Mouse (Mus musculus): ENCODE results near the gene Runx1.

Runx1 gene

GRCm38 (mm10) chr16:92826683-92827082, 734 bp upstream of the Runx1 start:
- in situ Hi-C loops (cut with MboI, MseI), result loop anchor here (10.0 kb wide), 1 partner anchor 468 kb away; no protein-coding TSS in a partner anchor

GRCm38 (mm10) chr16:92825204-92825843, 625 bp downstream of the Runx1 start:
- in situ Hi-C loops (cut with MboI, MseI), result loop anchor here (10.0 kb wide), 1 partner anchor 469 kb away; no protein-coding TSS in a partner anchor

- in situ Hi-C loops (cut with MboI, MseI), result loop anchor here (5.0 to 10.0 kb wide), 2 partner anchors 127 to 470 kb away; no protein-coding TSS in a partner anchor
These were observed 1.2 kb downstream of the Runx1 start for GRCm38 (mm10) chr16:92824723-92825203.

GRCm38 (mm10) chr16:92824003-92824722, 1.8 kb downstream of the Runx1 start:
- in situ Hi-C loops (cut with MboI, MseI), result loop anchor here (5.0 to 10.0 kb wide), 2 partner anchors 127 to 471 kb away; no protein-coding TSS in a partner anchor

GRCm38 (mm10) chr16:92823381-92823862, 2.5 kb downstream of the Runx1 start:
- in situ Hi-C loops (cut with MboI, MseI), result loop anchor here (5.0 to 10.0 kb wide), 2 partner anchors 126 to 471 kb away; no protein-coding TSS in a partner anchor

- in situ Hi-C loops (cut with MboI, MseI), result loop anchor here (5.0 to 10.0 kb wide), 2 partner anchors 125 to 472 kb away; no protein-coding TSS in a partner anchor
These were observed 3.3 kb downstream of the Runx1 start for GRCm38 (mm10) chr16:92822676-92823075.

- in situ Hi-C loops (cut with MboI, MseI), result loop anchor here (5.0 to 10.0 kb wide), 2 partner anchors 125 to 473 kb away; no protein-coding TSS in a partner anchor
These were observed 3.9 kb downstream of the Runx1 start for GRCm38 (mm10) chr16:92821938-92822629.

- in situ Hi-C loops (cut with MboI, MseI), result loop anchor here (5.0 to 10.0 kb wide), 2 partner anchors 124 to 473 kb away; no protein-coding TSS in a partner anchor
These were observed 4.4 kb downstream of the Runx1 start for GRCm38 (mm10) chr16:92821596-92821937.

- in situ Hi-C loops (cut with MboI, MseI), result loop anchor here (5.0 to 10.0 kb wide), 2 partner anchors 123 to 474 kb away; no protein-coding TSS in a partner anchor
These were observed 5.5 kb downstream of the Runx1 start for GRCm38 (mm10) chr16:92820451-92820850.

GRCm38 (mm10) chr16:92818480-92819269, 7.3 kb downstream of the Runx1 start:
- in situ Hi-C loops (cut with MboI, MseI), result loop anchor here (10.0 kb wide), 1 partner anchor 54 kb away; no protein-coding TSS in a partner anchor

- in situ Hi-C loops (cut with MboI, MseI), result loop anchor here (10.0 kb wide), 1 partner anchor 51 kb away; no protein-coding TSS in a partner anchor
These were observed 9.9 kb downstream of the Runx1 start for GRCm38 (mm10) chr16:92816092-92816491.

- in situ Hi-C loops (cut with MboI, MseI), result loop anchor here (10.0 kb wide), 1 partner anchor 50 kb away; no protein-coding TSS in a partner anchor
These were observed 10.8 kb downstream of the Runx1 start for GRCm38 (mm10) chr16:92815195-92815527.

GRCm38 (mm10) chr16:92814366-92815194, 11.4 kb downstream of the Runx1 start:
- in situ Hi-C loops (cut with MboI, MseI), result loop anchor here (5.0 to 10.0 kb wide), 2 partner anchors 50 to 338 kb away; no protein-coding TSS in a partner anchor

- in situ Hi-C loops (cut with MboI, MseI), result loop anchor here (5.0 to 10.0 kb wide), 2 partner anchors 48 to 340 kb away; no protein-coding TSS in a partner anchor
These were observed 13.5 kb downstream of the Runx1 start for GRCm38 (mm10) chr16:92812405-92812804.

GRCm38 (mm10) chr16:92810568-92811240, 15.2 kb downstream of the Runx1 start:
- in situ Hi-C loops (cut with MboI, MseI), result loop anchor here (5.0 to 10.0 kb wide), 2 partner anchors 46 to 342 kb away; no protein-coding TSS in a partner anchor

- in situ Hi-C loops (cut with MboI, MseI), result no loop called here
These were observed 18.2 kb downstream of the Runx1 start for GRCm38 (mm10) chr16:92807772-92808171.

- in situ Hi-C loops (cut with MboI, MseI), result no loop called here
These were observed 22.8 kb downstream of the Runx1 start for GRCm38 (mm10) chr16:92803076-92803580.

GRCm38 (mm10) chr16:92801567-92801966, 24.4 kb downstream of the Runx1 start:
- in situ Hi-C loops (cut with MboI, MseI), result no loop called here

- in situ Hi-C loops (cut with MboI, MseI), result no loop called here
These were observed 25.1 kb downstream of the Runx1 start for GRCm38 (mm10) chr16:92800845-92801244.

Measured in regulatory T cell (primary cell).